Mouse (Mus musculus) bone marrow, adult 2 months (tissue): ENCODE results near the gene Ccdc141.

Source experiments
- CTCF ChIP-seq: fragments of 200-500 bp; IDR thresholded peaks from 2 replicates; pipeline ENCODE4 v1.5.1; 2011; ENCODE audit warnings: low read length, control low read depth; ENCODE audit not compliant: control insufficient read depth, insufficient read depth
- POLR2A ChIP-seq: fragments of 200-500 bp; IDR thresholded peaks from 2 replicates; pipeline ENCODE4 v1.6.1; 2011; ENCODE audit warnings: low read depth, mild to moderate bottlenecking, control low read depth, low read length, borderline replicate concordance; ENCODE audit not compliant: control insufficient read depth

DNA sequence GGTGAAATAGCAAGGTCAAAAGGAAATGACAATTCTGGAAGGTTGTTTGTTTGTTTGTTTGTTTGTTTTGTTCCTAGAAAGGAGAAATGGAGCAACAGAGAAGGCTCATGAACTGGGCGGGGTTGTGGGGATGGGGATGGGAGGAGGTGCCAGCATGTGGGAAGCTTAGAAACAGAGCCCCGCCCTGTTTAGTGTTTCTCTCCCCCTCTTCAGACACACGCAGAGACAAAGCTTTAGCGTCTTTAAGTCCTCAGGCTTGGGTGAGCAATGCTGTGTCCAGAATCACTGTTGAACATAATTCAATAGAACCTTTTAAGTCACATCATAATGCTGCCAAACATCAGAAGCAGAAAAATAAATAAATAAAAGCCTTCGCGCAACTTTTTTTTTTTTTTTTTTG is 96.1 kb downstream of the Ccdc141 start:
- TF ChIP-seq CTCF (no peak), POLR2A (no peak)
